Mouse (Mus musculus) cerebellum, adult 2 months (tissue): ENCODE measurements around the gene Gm12845. TPM values are rescaled to one million over a fixed set of nuclear protein-coding genes. Genes with fewer than 3 reads are reported as not detected.
"Not testable (repeated sequence)": the region's sequence is repeated elsewhere in the genome, so short reads cannot be mapped to it uniquely, and the experiment has no call there.

Experiments
- DNase-seq, 2 experiments: peaks; one replicate each; pipeline ENCODE4 v3.0.0; 2021
- H3K27ac ChIP-seq: fragments of 200-500 bp; 2 replicates; pipeline ENCODE4 v1.5.1; 2012; ENCODE audit warnings: low read length, control low read depth, inconsistent platforms; ENCODE audit not compliant: insufficient read depth
- H3K27me3 ChIP-seq: fragments of 200-500 bp; 2 replicates; pipeline ENCODE4 v1.6.1; 2012; ENCODE audit warnings: inconsistent platforms, mild to moderate bottlenecking, low read length, moderate library complexity; ENCODE audit not compliant: control insufficient read depth, insufficient read depth
- H3K4me1 ChIP-seq: fragments of 200-500 bp; 2 replicates; pipeline ENCODE4 v1.6.1; 2011; ENCODE audit warnings: low read length; ENCODE audit not compliant: control insufficient read depth, insufficient read depth
- H3K4me3 ChIP-seq: fragments of 200-500 bp; replicated peaks from 2 replicates; pipeline ENCODE3; 2011; ENCODE audit warnings: mild to moderate bottlenecking, low read depth, low read length, control low read depth; ENCODE audit not compliant: insufficient read depth
- CTCF ChIP-seq: fragments of 200-500 bp; IDR thresholded peaks from 2 replicates; pipeline ENCODE4 v1.5.1; 2011; ENCODE audit warnings: low read depth, mild to moderate bottlenecking, control low read depth, low read length, moderate library complexity, borderline replicate concordance; ENCODE audit not compliant: insufficient read depth
- POLR2A ChIP-seq: fragments of 200-500 bp; IDR thresholded peaks from 2 replicates; pipeline ENCODE4 v1.6.1; 2011; ENCODE audit warnings: low read length, control low read depth, borderline replicate concordance; ENCODE audit not compliant: insufficient read depth
- WGBS: fragments of 180-500 bp; shearing (Covaris S2); methylation state at CpG from one replicate; pipeline ENCODE4 v1.1.7; 2018; 5-methylcytosine and 5-hydroxymethylcytosine counted together
- polyA plus RNA-seq: library from polyadenylated mRNA; depleted of rRNA; stranded (reverse); fragments of >200 nt; gene quantifications from 2 replicates; pipeline ENCODE4 v1.2.3, GENCODE M21; 2012

Gm12845 gene
- polyA plus RNA-seq, 1 experiment, result not detected

- DNase-seq, result no peak
- TF ChIP-seq POLR2A (no peak), CTCF (no peak)
- Histone ChIP-seq H3K27me3 (no peaks in the 10 kb centered on the region), H3K27ac (no peak overlapping the region), H3K4me3 (no peak overlapping the region), H3K4me1 (no peaks in the 10 kb centered on the region)
- WGBS, result 78% methylated on average over 3 of the region's 3 CpGs
These were observed 15.2 kb upstream of the Gm12845 start for GRCm38 (mm10) chr4:117708780-117709550.

DNA sequence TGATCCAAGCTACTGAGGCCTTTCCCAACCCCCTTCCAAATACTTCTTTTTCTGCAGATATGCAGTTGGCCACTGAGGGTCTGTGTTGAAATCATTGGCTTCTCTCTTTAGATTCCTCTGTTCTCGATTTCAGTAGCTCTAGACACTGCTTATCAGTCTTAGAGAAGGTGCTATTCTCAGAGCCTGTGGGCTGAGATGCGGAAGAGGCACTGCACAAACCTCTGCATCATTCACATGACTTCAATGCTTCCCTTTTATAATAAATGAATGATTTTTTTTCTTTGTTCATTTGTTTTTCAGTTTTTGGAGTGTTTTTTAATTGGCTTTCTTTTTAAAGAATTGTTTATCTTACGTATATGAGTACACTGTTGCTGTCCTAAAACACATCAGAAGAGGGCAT is 11.9 kb upstream of the Gm12845 start:
- WGBS, result 80% methylated on average over 3 of the region's 3 CpGs
- no peaks in the 10 kb centered on the region for H3K27me3 ChIP-seq
- TF ChIP-seq CTCF (no peak), POLR2A (no peak)
- H3K27ac ChIP-seq, result no peak overlapping the region
- H3K4me3 ChIP-seq, result no peak overlapping the region
- DNase-seq, result no peak
- H3K4me1 ChIP-seq, result no peaks in the 10 kb centered on the region

- WGBS, result 83% methylated on average over 6 of the region's 6 CpGs
- H3K27me3 ChIP-seq, result no peaks in the 10 kb centered on the region
- DNase-seq, result no peak
- H3K4me3 ChIP-seq, result no peak overlapping the region
- no peaks in the 10 kb centered on the region for H3K4me1 ChIP-seq
- TF ChIP-seq CTCF (no peak), POLR2A (no peak)
- no peak overlapping the region for H3K27ac ChIP-seq
These were observed 10.7 kb upstream of the Gm12845 start for GRCm38 (mm10) chr4:117713303-117714098.

DNA sequence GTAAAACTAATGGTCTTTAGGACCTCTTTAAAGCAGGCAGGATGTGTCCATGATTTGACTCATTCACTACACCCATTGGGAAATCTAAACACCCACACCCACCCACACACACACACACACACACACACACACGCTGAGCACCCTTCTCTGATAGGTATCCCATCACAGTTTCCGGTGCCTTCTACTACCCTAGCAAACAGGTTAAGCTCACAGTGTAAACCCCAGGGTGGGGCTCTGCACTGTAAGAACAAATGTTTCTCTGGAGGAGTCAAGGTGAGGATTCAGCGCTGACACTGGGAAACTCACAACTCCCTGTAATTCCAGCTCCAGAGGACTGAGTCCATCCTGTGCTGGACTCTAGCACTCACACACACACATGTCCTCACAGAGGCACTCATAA is 7.7 kb downstream of the Gm12845 start:
- no peaks in the 10 kb centered on the region for H3K4me1 ChIP-seq
- no peak overlapping the region for H3K4me3 ChIP-seq
- TF ChIP-seq POLR2A (no peak), CTCF (no peak)
- WGBS, result 85% methylated on average over 3 of the region's 3 CpGs
- no peaks in the 10 kb centered on the region for H3K27me3 ChIP-seq
- DNase-seq, result no peak
- H3K27ac ChIP-seq, result no peak overlapping the region

GRCm38 (mm10) chr4:117737559-117737958 is 13.3 kb downstream of the Gm12845 start:
- no peak for DNase-seq
- no peaks in the 10 kb centered on the region for H3K27me3 ChIP-seq
- H3K27ac ChIP-seq, result no peak overlapping the region
- TF ChIP-seq CTCF (no peak), POLR2A (no peak)
- H3K4me1 ChIP-seq, result no peaks in the 10 kb centered on the region
- no peak overlapping the region for H3K4me3 ChIP-seq
- WGBS, result 44% methylated on average over 8 of the region's 8 CpGs

- H3K4me3 ChIP-seq, result not testable (repeated sequence)
- WGBS, result 68% methylated on average over 5 of the region's 5 CpGs
These were observed 28.3 kb downstream of the Gm12845 start for GRCm38 (mm10) chr4:117752469-117752868.

GRCm38 (mm10) chr4:117760151-117760550 is 35.9 kb downstream of the Gm12845 start:
- TF ChIP-seq POLR2A, result no peak
- TF ChIP-seq CTCF, result no peak

More at GRCm38 (mm10) chr4:117752469-117752868, 28.3 kb downstream of the Gm12845 start:
- H3K27me3 ChIP-seq, DNase-seq, H3K4me1 ChIP-seq, H3K27ac ChIP-seq: not testable (repeated sequence)

GRCm38 (mm10) chr4:117765416-117765815 is 41.2 kb downstream of the Gm12845 start, which contains the start of gene Klf17:
TSS of gene Klf17 (minus strand) at chr4:117765648.
- Histone ChIP-seq H3K27me3 (no peaks in the 10 kb centered on the region), H3K4me1 (no peaks in the 10 kb centered on the region), H3K27ac (no peak within 1 kb of the TSS), H3K4me3 (no peak within 1 kb of the TSS)
- DNase-seq, result no peak
- TF ChIP-seq CTCF (no peak), POLR2A (no peak)
- 66% methylated on average over 12 of the region's 12 CpGs for WGBS

More at GRCm38 (mm10) chr4:117760151-117760550, 35.9 kb downstream of the Gm12845 start:
- WGBS, result 94% methylated on average over 5 of the region's 5 CpGs
- DNase-seq, result no peak
- H3K4me3 ChIP-seq, result no peak overlapping the region
- H3K4me1 ChIP-seq, result no peaks in the 10 kb centered on the region
- no peaks in the 10 kb centered on the region for H3K27me3 ChIP-seq
- no peak overlapping the region for H3K27ac ChIP-seq
